Mouse (Mus musculus) lung, embryonic 16.5 days (tissue): ENCODE measurements around the gene Mndal. TPM values are rescaled to one million over a fixed set of nuclear protein-coding genes. Genes with fewer than 3 reads are reported as not detected.
"Not testable (repeated sequence)": the region's sequence is repeated elsewhere in the genome, so short reads cannot be mapped to it uniquely, and the experiment has no call there.

Experiments used
- ATAC-seq: fragments of 200-750 bp; cut with Nextera tagmentation; 2 replicates; pipeline ENCODE4 v1.8.0; 2017; ENCODE audit warnings: low read depth, mild to moderate bottlenecking, moderate library complexity
- H3K27ac ChIP-seq: fragments of 300-500 bp; sonication (generic); 2 replicates; pipeline ENCODE4 v1.5.1; 2014; ENCODE audit warnings: mild to moderate bottlenecking, control low read depth, low read length
- H3K27me3 ChIP-seq: fragments of 300-500 bp; sonication (generic); 2 replicates; pipeline ENCODE4 v1.6.1; 2014; ENCODE audit warnings: low read depth, low read length, mixed read lengths; ENCODE audit not compliant: control insufficient read depth, insufficient read depth
- H3K36me3 ChIP-seq: fragments of 300-500 bp; sonication (generic); 2 replicates; pipeline ENCODE4 v1.6.1; 2014; ENCODE audit warnings: low read length; ENCODE audit not compliant: control insufficient read depth, insufficient read depth
- H3K4me1 ChIP-seq: fragments of 300-500 bp; sonication (generic); replicated peaks from 2 replicates; pipeline ENCODE4 v1.6.1; 2014; ENCODE audit warnings: low read length, mixed read lengths; ENCODE audit not compliant: control insufficient read depth, insufficient read depth
- H3K4me2 ChIP-seq: fragments of 300-500 bp; sonication (generic); 2 replicates; pipeline ENCODE4 v1.6.1; 2014; ENCODE audit warnings: low read depth, low read length, control low read depth
- H3K4me3 ChIP-seq: fragments of 300-500 bp; sonication (generic); 2 replicates; pipeline ENCODE4 v1.5.1; 2014; ENCODE audit warnings: mild to moderate bottlenecking, low read length, control low read depth
- H3K9ac ChIP-seq: fragments of 300-500 bp; sonication (generic); 2 replicates; pipeline ENCODE4 v1.6.1; 2014; ENCODE audit warnings: low read length, control low read depth
- H3K9me3 ChIP-seq: fragments of 300-500 bp; sonication (generic); 2 replicates; pipeline ENCODE4 v1.6.1; 2016; ENCODE audit warnings: low read length; ENCODE audit not compliant: control insufficient read depth
- WGBS: fragments of 180-500 bp; shearing (Covaris S2); extraction: QIAGEN DNeasy Blood & Tissue Kit; methylation state at CpG from one replicate; pipeline ENCODE4 v1.1.7; 2014; 5-methylcytosine and 5-hydroxymethylcytosine counted together
- polyA plus RNA-seq: library from polyadenylated mRNA; unstranded; fragments of >200 nt; fragmentation: Nextera tagmentation; extraction: Ambion mirVana; gene quantifications from 2 replicates; pipeline ENCODE4 v1.2.1, GENCODE M21; 2015

Mndal gene
- polyA plus RNA-seq, 1 experiment from 2014 or later = 3.3 TPM

DNA sequence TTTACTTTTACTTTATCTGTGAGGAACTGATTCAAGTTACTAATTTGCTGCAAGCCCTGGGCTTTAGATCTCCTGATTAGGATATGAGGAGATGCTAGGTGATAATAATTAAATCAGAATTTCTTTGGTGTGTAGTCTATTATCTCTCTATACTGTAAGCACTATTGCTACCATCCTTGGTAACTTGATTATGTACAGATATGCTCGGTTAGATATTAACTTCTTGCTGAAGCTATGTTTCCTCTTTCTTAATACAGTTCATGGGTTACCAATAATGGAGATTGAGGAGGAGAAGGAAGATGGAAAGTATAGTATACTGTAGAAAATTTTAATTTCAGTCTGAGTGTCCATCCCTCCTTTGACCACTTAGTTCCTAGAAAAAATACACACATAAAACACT is 11.3 kb upstream of the Mndal start:
- no peaks in the 10 kb centered on the region for H3K36me3 ChIP-seq
- no peak overlapping the region for H3K27ac ChIP-seq
- H3K4me3 ChIP-seq = no peak overlapping the region
- no peak overlapping the region for H3K9ac ChIP-seq
- H3K27me3 ChIP-seq = no peaks in the 10 kb centered on the region
- no peak for ATAC-seq
- no peak overlapping the region for H3K4me2 ChIP-seq
- no peaks in the 10 kb centered on the region for H3K9me3 ChIP-seq
- WGBS = 68% methylated on average over 1 of the region's 1 CpGs
- H3K4me1 ChIP-seq = no peaks in the 10 kb centered on the region

DNA sequence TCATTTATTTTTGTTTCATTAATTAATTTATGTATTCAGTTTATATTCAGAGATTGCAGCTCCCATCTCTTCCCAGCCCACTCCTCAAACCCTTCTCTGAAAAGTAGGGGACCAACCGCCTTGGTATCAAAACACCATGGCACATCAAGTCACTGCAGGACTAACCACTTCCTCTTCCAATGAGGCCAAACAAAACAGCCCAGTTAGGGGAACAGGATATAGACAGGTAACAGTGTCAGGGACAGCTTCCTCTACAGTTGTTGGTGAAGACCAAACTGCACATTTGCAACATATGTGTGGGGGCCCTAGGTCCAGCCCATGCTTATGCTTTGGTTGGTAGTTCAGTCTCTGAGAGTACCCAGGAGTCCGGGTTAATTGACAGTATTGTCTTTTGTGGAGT is 6.8 kb upstream of the Mndal start:
- H3K4me1 ChIP-seq, H3K36me3 ChIP-seq, H3K4me3 ChIP-seq, H3K27ac ChIP-seq, H3K27me3 ChIP-seq, H3K9me3 ChIP-seq, H3K9ac ChIP-seq, ATAC-seq, H3K4me2 ChIP-seq: not testable (repeated sequence)
- 85% methylated on average over 2 of the region's 2 CpGs for WGBS

DNA sequence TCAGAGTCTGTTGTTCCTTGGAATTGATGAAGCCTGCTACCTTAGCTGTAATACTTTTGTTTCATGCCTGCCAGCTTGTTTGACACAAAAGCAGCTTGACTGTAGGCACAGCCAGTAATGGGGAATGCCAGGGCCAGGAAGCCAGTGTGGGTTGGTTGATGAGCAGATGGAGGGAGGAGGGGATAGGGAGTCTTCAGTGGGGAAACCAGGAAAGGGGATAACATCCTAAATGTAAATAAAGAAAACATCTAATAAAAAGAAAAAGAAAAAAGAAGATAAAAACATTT is 432 bp upstream of the Mndal start:
- not testable (repeated sequence) for H3K36me3 ChIP-seq, H3K4me1 ChIP-seq, H3K4me2 ChIP-seq, H3K27me3 ChIP-seq, ATAC-seq, H3K9ac ChIP-seq, H3K9me3 ChIP-seq, H3K27ac ChIP-seq, H3K4me3 ChIP-seq

DNA sequence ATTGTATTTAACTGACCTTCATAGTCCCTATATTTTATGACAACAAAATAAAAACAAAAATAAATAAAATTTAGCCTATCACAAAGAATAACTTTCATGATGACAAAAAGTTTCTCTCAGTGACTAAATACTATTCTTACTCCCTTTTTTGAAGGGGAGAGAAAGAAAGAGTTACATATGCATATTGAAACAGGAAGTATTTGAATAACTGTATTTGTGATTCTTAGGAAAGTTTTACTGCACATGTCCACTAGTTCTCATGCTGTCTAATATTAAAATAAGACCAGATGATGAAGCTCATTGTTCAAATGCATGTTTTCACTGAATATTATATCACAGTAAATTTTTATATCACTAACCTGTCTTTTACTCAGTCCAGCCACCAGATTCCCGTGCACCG is 769 bp downstream of the Mndal start:
- not testable (repeated sequence) for H3K4me3 ChIP-seq, H3K4me2 ChIP-seq, H3K36me3 ChIP-seq, ATAC-seq, H3K9ac ChIP-seq, H3K4me1 ChIP-seq, H3K27ac ChIP-seq, H3K27me3 ChIP-seq, H3K9me3 ChIP-seq
- WGBS = 80% methylated on average over 2 of the region's 2 CpGs

DNA sequence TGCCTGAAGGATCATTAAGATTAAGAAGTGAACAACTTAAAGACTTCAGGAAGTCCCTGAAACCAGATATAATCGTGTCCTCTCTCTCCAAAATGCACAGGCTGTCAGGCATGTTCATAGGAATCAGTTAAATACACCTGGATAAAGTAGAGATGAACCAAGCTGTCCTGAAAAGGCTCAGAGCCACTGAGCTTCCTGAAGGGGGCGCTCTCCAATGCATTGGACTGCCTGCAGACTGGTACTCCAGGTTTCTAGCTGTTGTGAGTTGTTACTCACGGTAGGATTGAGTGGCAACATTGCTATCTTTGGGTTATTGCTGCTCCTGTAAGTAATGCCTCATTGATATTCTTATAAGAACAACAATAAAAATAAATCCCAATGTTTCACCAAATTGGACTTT is 23.0 kb downstream of the Mndal start:
- H3K27me3 ChIP-seq, H3K36me3 ChIP-seq, H3K9me3 ChIP-seq, H3K9ac ChIP-seq, H3K4me3 ChIP-seq, ATAC-seq, H3K4me1 ChIP-seq, H3K4me2 ChIP-seq, H3K27ac ChIP-seq: not testable (repeated sequence)
- WGBS = 71% methylated on average over 2 of the region's 3 CpGs

DNA sequence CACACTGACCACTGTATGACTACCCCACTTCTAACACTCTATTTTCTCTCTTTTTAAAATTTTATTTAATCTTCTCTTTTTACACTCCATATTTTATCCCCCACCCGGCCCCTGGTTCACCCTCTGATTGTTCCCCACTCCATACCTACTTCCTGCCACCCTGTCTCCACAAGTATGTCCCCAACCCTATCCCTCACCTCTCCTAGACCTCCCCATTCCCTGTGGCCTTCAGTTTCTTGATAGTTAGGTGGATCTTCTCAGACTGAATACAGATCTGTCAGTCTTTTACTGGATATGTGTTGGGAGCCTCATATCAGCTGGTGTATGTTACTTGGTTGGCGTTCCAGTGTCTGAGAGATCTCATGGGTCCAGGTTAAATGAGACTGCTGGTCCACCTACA is 27.7 kb downstream of the Mndal start:
- Histone ChIP-seq H3K4me1 (no peaks in the 10 kb centered on the region), H3K4me3 (no peak overlapping the region), H3K9ac (no peak overlapping the region), H3K4me2 (no peak overlapping the region), H3K27me3 (no peaks in the 10 kb centered on the region), H3K36me3 (no peaks in the 10 kb centered on the region), H3K27ac (no peak overlapping the region), H3K9me3 (no peaks in the 10 kb centered on the region)
- no peak for ATAC-seq
- 63% methylated on average over 2 of the region's 2 CpGs for WGBS

DNA sequence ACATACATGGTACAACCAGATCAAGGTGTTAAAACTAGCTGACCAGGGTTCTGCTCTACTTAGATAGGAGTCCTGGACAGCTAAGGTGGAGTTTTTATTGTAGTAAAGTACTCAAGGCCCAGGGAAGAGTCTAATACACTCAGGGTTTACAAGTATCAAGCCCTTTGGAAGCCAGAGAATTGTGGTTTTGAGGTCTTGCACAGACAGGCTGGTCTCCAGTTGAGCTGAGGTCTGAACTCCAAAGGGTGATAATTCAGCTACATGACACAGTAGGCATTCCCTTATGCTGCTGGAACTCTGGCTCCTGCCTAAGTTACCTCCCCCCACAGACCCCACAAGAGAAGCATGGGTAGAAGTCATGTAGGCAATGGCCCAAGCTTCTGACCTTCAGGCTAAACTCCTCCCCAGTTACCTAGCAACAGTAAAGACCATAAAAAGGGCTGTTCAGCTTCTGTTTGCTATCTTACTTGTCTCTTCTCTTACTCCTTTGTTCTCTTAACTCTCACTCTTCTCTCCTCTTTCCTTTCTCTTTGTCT is 29.0 kb downstream of the Mndal start:
- not testable (repeated sequence) for H3K27me3 ChIP-seq, ATAC-seq, H3K9me3 ChIP-seq, H3K36me3 ChIP-seq, H3K27ac ChIP-seq, H3K4me1 ChIP-seq, H3K4me2 ChIP-seq, H3K9ac ChIP-seq, H3K4me3 ChIP-seq

DNA sequence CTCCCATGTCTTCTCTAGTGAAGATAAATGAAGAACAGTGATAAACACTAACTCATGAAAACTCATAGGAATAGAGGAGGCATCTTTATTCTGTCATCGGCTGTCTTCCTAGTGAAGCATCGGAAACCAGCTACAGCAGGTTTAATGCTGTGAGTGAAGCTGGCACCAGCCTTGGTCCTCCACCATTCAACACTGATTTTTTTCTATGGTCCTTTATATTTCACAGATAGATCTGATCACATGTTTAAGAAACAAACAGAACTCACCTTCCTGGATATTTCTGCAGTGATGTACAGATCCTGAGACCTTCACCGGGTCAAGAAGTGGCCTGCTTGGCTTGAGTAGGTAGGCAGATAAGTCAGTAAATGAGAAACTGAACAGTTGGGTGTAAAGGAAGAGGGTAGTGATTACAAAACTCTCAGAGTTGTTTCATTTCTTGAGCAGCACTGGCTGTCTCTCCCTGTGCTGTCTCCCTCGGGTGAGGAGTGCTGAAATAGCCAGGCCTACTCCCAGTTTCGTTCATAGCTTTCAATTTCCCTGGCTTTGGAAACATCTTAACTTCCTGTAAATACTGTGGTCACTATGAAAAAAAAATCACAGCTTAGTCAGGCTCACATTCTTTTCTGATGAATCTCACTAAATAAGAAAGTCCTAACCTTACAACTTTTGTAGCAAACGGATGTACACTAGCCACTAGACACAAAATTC is 29.6 kb downstream of the Mndal start, which contains the start of gene Ifi211:
Gene Ifi211, minus strand, starts transcription at position 499 of the 708 bp plus-strand sequence.
- H3K27ac ChIP-seq, H3K36me3 ChIP-seq, ATAC-seq, H3K4me1 ChIP-seq, H3K4me3 ChIP-seq, H3K9me3 ChIP-seq, H3K9ac ChIP-seq, H3K27me3 ChIP-seq, H3K4me2 ChIP-seq: not testable (repeated sequence)
- WGBS = 76% methylated on average over 6 of the region's 6 CpGs

DNA sequence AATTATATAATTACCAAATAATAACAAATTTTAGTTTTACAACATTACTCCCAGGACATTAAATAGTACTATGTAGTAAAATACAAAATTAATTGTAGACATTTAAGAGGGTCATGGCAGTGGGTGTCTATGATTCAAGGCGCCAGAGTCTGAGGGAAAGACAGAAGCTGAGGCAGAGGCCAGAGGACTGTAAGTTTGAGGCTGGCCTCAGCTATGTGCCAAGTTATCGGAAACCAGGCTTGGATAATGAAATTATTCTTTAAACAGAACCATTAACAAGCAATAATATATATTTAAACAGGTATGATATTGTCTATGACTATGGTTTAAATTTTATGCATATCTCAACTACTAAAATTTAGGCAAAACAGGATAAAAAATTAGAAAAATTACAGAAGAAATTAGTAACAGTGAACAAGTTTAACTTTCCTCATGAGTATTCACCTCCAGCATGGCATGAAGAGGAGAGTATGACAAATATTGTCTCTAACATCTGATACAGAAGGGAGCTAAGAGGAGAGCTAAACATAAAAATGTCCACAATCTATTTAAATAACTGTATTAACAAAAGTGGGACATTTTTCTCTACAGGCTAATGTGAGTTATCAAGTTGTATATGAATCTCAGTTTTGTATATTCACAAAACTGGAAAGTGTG is 30.4 kb downstream of the Mndal start:
- 82% methylated on average over 2 of the region's 2 CpGs for WGBS
- H3K27me3 ChIP-seq = no peaks in the 10 kb centered on the region
- H3K9ac ChIP-seq = no peak overlapping the region
- no peak overlapping the region for H3K27ac ChIP-seq
- no peak overlapping the region for H3K4me3 ChIP-seq
- H3K4me1 ChIP-seq = no peaks in the 10 kb centered on the region
- no peak for ATAC-seq
- H3K36me3 ChIP-seq = no peaks in the 10 kb centered on the region
- no peak overlapping the region for H3K4me2 ChIP-seq
- no peaks in the 10 kb centered on the region for H3K9me3 ChIP-seq
